Mouse (Mus musculus) CD4-positive, CD25-positive, alpha-beta regulatory T cell, adult 4 months (primary cell): ENCODE results near the gene Col24a1. TPM values are rescaled to one million over a fixed set of nuclear protein-coding genes. Genes with fewer than 3 reads are reported as not detected.

Experiments
- ATAC-seq: one replicate; pipeline ENCODE4 v1.8.0; 2017
- polyA plus RNA-seq, 2 experiments: library from polyadenylated mRNA; unstranded; fragments of 100-300 nt; shearing (Covaris generic); gene quantifications; one replicate each; pipeline ENCODE4 v1.2.1; 2017

Gene Col24a1
- polyA plus RNA-seq, 2 experiments from 2014 or later, result not detected

DNA sequence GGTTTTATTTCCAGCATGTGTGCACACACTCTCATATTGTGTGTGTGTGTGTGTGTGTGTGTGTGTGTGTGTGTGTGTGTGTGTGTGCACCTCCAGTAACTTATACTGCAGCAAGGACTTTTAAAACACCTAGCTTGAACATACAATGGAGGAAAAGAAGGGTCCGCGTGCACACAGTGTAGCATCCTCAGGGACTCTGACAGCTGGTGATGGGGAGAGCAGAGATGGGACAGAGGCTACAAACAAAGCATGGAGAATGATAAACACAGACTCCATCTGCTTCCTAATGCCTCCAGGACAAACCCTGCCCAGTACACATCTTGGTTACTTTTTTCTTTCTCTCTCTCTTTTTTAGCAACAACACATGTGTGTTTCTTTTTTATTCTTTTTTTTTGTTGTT, 171.5 kb downstream of the Col24a1 start:
- ATAC-seq, result no peak

DNA sequence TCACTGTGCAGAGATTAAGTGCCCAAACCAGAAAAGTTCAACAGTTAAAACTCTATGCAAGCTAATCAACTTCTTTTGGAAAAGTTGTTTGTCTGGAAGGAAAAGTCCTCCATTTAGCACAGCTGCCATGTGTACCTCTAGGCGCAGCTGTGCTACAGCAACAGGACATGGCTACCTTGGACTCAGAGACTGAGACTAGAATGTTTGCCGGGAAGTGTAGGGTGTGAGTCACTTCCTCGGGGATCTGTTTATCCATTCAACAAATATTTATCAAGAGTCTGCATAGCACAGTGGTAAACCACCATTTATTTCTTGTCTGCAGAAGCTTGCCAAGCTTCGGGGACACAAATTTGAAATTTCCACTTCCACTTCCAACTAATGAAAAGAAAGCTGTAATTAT, 178.8 kb downstream of the Col24a1 start:
- no peak for ATAC-seq

DNA sequence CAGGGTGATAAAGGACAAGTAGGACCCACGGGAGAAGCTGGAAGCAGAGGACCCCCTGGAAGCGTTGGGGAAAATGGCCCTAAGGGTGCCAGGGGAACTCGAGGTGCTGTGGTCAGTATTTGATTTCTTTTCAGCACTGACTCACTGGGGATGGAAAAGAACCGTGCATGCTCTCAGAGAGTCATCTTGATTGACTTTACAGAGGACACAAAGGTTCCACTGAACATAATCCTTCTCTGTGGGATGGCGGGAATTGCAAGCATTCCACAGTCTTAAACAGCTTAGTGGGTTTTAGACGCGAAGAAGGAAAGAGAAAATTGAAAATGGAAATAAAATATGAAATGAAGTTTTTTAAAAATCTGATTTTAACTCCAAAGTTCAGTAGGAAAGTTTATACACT, 181.9 kb downstream of the Col24a1 start:
- no peak for ATAC-seq

DNA sequence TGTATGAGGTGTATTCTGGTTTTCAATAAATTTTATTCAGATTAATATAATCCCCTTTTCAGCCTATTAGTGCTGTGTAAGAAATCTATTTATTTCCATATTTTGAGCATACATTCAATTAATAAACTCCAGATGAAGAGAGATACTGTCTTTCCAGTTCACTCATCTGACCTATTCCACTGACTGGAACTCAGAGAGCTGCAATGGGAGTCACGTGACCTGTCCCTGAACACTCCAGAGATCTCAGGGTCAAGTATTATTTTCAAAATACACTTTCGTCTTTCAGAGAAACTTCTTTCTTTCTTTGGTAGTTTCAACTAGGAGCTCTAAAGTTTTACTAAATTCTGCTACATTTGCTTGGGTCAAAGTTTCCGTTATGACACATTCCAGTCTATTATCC, 184.4 kb downstream of the Col24a1 start:
- ATAC-seq, result no peak

DNA sequence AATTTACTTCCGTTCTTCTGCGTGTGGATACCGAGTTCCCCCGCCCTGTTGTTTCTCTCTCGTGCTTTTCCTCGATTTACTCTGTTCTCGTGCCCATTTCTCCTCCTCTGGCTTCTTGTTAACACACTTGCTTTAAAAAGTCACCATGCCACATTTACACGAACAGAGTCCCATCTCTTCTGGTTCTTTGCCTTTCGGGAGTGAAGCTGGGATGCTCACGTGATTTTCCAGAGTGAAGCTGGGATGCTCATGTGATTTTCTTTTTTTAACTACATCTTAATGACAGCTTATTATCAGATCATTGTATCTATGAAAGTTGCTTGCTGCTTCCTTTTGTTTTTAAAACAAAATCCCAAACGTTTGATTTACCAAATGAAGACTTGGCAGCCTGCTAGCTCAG, 184.8 kb downstream of the Col24a1 start:
- no peak for ATAC-seq

DNA sequence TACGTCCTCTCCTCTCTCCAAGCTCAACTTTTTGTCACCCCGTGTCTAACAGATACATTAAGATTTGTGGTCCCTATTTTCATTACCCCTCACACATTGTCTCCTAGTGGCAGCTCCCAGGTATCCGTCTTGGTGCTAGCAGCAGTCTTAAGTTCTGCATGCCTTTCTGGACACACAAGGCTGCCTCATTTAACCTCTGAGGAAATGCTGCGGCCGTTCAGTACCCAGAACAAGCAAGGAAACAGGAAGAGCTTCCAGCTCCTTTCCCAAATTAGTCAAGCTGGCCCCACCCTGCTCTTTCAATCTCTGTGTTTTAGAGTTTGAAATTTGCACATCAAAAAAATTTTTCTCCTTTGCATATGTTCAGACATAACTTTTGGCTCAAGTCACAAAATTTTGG, 186.2 kb downstream of the Col24a1 start:
- no peak for ATAC-seq

DNA sequence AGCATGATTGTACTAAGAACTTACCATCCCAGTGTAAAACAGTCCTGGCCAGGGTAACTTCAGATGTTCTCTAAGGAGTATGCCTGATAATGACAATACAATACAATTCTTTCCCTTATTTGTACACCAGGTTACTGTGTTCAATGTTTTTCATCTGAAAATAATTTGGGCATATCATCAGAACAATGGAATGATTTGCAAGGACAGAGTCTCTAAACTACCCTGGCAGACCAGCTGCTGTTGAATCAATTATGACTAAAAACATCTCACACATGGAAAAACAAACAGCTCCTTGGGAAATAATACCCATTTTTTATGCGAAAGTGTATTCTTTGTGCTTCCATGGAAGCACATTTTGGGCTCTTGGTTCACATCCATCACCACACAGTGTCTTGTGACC, 198.0 kb downstream of the Col24a1 start:
- no peak for ATAC-seq

DNA sequence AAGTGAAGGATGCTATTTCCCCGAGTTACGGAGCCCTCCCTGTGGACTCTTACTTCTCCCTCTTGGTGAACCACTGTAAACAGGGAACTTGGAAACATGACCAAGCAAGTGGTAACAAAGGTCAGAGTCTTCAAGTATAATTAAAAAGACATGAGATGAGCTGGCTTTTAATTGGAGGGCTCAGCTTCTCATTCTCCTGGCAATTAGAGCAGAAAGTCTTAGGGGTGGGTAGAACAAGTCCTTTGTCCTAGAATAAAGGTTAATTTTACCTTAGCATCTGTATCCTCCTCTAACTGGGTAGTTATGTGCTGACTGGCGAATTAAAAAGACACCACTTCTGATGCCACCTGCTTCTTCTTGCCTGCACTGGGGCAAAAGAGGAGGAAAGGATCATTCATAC, 199.1 kb downstream of the Col24a1 start:
- no peak for ATAC-seq

DNA sequence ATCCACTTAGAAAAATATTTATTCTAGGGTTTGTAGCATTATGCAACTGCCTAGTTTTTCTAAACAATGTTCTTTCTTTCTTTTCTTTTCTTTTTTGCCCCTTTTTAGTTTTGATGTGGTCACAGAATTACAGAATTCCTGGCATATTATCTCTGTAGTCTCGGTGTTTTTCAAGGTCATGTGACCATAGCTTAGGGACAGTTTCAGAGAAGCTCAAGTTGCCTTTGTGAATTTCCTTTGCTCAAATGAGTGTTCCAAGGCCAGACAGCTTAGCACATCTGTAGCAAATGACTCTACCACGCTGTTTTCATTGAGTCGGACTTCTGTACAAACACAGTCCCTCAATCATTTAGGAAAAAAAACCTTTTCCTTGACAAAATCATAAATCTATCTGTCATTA, 205.9 kb downstream of the Col24a1 start:
- ATAC-seq, result no peak

DNA sequence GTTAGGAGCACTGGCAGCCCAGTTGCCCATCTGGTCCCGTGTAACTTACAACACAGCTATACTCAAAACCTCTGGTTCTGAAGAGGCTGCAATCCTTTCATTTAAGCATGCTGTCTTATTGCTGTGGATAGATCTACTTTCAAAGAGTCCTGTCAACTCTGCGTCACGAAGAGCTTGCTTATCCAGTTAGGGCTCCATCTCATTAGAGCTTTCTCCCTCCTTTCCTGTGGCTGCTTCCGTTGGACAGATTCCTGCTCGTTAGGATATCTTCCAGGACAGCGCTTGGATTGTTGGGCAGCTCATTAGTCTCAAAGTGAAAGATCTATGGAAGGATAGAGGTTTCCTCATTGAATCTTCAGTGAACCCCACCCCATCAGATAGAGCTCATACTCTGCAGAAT, 206.6 kb downstream of the Col24a1 start:
- ATAC-seq, result no peak

DNA sequence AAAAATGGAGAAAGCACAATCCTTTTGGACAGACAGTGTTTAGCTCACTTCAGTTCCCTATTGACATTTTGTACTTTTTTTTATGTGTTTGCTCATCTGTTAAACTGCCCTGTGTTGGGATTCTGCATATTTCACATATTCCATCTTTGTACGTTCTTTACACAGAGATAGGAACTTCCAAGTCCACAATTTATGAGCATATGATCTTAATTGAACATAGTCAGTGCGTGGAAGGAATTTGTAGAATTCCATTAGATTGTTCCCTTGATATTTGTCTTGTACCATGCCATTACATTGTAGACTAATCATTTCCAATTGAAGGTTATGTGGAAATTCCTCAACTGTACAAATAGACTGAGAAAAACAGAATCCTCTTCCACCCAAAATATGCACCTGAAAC, 212.6 kb downstream of the Col24a1 start:
- ATAC-seq, result no peak

DNA sequence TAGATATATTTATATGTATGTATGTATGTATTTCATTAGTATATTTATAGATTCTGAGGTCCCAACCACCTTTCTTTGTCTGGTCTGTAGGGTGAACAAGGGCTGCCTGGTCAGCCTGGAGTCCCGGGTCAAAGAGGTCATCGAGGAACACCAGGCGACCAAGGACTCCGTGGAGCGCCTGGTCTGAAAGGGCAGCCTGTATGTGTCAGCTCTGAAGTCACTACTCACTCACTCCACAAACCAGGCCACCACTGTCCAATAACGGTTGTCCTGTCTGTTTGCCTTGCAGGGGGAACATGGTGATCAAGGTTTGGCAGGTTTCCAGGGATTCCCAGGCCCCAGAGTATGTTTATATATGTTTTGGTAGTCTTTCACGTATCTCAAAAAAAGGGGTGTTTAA, 216.3 kb downstream of the Col24a1 start:
- no peak for ATAC-seq

DNA sequence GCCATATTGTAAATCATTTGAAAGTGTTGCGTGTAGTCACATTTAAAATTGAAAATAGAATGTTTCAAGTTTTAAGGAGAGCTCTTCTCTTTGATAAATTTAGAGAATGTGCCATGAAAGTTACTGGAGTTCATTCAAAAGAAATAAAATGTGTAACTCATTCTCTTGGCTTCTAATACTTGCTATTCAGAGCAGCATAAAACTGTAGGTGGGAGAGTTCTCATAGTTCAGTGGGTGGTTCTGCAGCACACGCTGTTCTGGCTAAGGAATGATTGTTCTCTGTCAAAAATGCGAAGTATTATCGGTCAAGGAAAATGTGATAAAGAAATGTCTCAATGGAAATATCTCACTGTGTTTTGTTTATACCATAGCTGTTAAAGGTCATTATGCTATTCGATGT, 221.9 kb downstream of the Col24a1 start:
- ATAC-seq, result no peak

DNA sequence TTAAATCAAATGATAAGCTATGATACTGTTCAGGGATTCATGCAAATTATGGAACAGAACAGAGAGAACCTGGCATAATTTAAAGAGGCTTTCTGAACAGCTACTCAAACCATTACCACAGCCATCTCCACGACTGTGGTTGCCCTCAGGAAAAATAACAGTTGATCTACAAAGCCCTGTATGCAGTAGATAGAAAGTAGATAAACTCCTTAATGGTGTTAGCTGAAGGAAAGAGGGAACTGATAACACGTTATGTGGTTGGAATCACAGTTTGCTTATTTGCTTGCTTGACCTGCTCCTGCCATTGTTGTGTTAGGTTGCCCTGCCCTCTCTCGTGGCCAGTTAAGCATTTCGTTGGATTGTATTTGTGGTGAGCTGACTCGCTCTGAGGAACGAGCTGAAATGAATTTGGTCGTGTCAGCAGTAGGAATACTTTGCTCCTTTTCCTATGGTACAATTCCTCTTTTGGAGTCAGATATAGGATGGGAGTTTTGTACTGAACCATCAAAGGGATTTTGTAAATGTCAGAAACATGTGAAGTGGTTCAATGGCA, 229.3 kb downstream of the Col24a1 start:
- no peak for ATAC-seq

DNA sequence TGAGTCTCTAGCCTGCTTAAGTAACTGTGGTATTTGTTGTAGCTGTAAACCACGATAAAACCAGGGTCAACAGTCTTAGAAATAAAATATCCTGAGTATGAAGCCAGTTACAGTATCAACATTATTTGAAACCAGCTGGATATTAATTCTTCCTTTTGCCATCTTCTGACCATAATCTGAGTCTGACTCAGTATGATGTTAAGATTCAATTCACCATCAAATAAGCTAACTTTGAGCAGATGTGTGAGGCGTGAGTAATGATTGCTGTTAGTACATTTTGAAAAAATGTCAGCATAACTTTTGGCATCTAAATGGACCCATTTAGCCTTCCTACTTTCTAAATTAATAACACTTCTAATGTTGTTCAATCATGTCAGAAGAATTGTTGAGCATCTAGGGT, 230.0 kb downstream of the Col24a1 start:
- no peak for ATAC-seq

DNA sequence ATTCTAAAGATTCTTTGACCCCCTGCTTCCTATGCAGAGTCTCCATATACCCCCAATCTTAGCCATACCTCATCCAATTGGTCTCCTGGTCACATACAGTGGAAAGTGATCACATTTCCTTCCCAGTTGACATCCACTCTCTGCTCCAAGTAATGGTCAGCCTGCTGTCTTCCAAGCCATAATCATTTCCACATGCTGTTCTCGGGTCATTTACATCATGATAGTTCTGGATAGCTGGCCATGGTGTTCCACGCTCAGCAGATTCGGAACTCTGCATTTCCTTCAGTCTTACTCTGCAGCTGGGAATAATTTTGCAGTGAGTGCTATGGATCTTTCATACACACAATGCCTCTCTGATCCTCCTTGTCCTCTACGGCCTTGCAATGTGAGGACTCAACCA, 233.0 kb downstream of the Col24a1 start:
- ATAC-seq, result no peak

DNA sequence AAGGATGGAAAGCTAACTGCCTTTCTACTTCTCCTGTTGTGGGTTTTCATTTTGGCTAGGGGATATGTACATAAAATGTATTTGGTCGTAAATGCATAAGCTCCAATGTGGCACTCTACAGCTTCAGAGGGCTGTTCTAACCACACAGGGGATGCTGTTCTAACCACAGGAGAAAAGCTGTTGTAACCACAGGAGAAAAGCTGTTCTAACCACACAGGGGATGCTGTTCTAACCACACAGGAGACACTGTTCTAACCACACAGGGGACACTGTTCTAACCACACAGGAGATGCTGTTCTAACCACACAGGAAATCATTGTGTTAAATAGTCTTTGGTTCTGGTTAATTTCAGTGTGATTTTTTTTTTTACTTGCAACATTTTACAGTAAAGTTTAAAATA, 245.6 kb downstream of the Col24a1 start:
- ATAC-seq, result no peak

DNA sequence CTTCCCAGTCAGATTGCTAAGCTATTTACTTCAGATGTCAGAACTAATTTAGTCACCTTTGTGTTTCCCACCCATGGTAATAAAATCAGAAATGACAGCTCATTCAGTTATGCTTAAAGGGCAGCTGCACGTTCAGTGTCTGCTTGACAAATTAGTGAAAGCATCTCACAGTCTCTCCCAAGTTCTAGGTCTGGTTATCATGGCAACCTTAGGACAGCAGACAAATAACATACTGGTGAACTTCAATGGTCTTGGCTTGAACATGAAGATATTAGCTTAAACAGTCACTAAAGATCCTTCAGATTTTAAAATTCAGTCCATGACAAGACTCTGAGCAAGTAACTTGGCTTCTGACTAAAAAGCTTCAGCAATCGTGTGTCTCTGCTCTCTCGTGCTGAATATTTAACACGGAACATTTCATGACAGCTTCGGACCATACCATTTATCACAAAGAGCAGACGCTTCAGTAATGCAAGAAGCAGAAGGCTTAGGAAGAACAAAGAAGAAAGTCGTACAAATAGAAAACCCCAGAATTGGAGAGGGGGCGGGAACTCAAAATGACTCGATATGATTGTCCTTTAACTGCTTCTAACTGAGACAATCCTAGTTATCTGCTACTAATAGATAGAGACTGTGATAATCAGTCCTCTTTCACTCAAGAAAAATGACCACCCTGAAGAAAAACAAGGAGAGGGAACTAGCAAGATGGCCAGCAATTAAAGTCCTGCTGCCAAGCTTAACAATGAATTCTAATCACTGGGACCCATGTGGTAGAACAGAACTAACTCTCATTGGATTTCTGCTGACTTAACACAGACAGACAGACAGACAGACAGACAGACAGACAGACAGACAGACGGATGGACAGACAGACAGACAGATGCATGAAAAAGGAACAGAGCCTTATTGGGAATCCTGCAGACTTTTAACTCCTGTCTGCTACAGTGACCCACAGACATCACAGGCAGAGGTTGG, 256.5 kb downstream of the Col24a1 start:
- no peak for ATAC-seq

DNA sequence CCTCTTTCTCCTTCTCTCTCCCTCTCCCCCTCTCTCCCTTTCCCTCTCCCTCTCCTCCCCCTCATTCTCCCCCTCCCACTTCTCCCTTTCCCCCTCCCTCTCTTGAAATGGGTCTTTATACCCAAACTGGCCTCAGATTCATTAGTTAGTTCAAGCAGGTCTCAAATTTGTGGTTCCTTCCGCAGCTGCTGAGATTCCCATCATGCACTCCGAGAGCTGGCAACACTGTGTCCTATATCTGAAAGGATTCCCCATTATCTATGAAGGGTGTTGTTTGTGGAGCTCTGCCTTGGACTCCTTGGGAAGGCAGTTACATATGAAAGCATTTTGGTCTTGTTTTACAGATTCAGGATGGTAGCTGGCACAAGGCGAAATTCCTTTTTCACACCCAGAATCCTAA, 257.9 kb downstream of the Col24a1 start:
- ATAC-seq, result no peak

DNA sequence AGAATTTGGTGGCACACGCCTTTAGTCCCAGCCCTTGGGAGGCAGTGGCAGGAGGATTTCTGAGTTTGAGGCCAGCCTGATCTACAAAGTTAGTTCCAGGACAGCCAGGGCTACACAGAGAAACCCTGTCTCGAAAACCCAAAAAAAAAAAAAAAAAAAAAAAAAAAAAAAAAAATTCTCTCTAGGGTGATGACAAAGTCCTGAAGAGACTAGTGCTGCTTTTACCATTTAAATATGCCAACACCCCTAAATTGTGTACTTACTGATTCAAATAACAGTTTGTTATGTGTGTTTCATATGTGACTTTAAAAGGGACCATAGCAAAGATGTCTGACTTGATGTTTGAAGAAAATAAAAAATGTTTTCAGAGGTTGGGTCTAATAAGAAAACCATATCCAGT, 262.1 kb downstream of the Col24a1 start:
- no peak for ATAC-seq

DNA sequence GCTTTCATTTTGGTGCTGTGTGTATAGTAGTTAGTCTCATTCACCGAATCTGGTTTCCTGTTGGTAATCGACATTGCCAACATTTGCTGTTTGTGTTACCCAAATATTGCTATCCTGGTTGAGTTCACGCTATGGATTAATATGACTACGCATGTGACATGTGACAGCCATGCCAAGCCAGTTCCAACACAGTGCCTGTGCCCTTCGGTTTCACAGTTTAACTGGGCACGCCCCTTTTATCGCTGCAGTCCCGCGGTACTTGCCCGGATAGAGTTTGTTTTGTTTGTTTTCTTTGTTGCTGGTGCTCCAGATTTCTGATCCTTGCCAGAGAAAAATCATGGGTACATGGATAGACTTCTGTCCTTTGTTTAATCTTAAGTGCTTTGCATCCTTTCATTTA, 263.9 kb downstream of the Col24a1 start:
- no peak for ATAC-seq

DNA sequence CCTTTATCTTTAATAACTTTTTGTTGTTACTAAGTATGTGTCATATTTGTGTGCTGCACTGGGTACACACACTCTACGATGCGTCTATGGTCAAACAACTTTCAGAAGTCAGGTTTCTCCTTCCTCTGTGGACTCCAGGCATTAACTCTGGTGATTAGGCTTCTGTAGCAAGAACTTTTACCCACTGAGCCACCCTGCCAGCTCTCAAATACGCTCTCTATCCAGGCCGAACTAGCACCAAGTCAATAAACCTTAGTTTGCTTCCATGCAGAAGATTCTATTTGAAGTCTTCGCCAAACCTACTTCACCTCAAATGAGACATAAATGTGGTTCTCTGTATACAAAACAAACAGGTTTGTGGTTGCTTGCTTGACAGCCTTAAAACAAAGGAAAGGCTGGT, 267.4 kb downstream of the Col24a1 start:
- ATAC-seq, result no peak

DNA sequence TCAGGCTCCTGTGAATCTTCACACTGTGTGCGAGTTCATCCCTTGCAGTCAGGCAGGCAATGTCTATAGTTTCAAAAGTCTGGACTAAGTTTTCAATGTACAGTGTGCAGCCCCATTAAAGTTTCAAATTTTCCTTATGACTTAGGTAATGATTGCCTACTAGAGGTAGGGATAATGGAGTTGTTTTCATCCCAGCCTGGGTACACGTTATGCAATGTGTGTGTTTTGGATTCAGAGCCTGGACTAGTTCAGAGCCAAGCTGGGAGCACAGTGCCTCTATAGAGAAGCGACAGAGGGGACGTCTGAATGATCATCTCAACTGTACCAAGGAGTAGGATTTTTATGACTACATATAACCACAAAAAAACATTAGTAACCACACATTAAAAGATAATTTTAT, 267.8 kb downstream of the Col24a1 start:
- no peak for ATAC-seq

DNA sequence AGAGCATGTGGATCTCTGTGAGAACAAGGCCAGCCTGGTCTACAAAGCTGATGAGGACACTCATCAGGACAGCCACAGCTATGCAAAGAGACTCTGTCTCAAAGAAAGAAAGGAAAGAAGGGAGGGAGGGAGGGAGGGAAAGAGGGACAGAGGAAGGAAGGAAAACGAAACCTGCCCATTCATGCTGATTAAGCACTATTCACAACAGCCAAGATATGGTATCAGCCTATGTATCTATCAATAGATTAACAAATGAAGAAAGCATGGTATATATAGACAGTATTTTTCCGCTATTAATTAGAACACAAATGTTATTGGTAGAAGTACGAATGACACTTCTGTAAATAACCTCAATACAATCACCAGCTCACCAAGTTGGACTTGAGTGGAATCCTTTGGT, 282.2 kb downstream of the Col24a1 start:
- no peak for ATAC-seq

DNA sequence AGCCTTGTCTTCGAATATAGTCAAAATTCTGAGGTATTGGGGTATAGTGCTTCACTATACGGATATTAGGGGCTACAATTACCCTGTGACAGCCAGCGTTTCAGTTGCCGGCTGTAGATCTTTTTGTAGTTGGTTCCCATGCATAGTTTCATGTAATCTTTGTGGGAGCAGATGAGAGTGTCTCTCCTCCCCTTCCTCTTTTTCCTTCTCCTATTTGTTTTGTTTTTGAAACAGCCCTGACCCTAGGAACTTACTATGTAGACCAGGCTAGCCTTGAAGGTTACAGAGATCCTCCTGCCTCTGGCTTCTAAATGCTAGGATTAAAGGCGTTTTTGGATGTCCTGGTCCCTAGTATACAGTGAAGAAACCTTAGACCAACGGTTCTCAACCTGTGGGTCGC, 283.1 kb downstream of the Col24a1 start:
- no peak for ATAC-seq
